Mouse (Mus musculus) right cerebral cortex, postnatal 4 days (tissue): Measurements from ENCODE around the gene Ltc4s.
A peak's percentile ranks its signal among the peaks of the same experiment; 100 is the strongest.

Experiments
- DNase-seq: peaks from one replicate; pipeline ENCODE4 v3.0.0-alpha.2; 2022

Ltc4s gene

DNA sequence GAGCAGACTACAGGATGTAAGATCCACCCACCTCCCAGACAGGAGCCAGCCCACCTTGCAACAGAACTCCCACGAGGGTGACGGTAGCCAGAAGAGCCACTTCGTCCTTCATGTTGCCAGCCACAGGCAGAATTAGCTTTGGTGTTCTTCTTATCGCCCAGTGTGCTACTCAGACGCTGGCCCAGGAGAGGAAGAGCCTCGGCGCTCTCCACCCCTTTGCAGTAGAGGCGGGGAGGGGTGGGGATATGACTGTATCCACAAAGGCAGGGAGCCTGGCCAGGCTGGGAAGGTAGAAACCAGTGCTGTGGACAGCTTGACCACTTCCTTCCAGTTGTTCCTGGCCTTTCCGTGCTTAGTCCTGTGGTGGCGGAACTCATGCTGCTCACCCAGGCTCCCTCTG is at the start of gene Ltc4s:
Ltc4s (minus strand) TSS at position 293 of the 400 bp plus-strand sequence.
- DNase-seq = no peak

DNA sequence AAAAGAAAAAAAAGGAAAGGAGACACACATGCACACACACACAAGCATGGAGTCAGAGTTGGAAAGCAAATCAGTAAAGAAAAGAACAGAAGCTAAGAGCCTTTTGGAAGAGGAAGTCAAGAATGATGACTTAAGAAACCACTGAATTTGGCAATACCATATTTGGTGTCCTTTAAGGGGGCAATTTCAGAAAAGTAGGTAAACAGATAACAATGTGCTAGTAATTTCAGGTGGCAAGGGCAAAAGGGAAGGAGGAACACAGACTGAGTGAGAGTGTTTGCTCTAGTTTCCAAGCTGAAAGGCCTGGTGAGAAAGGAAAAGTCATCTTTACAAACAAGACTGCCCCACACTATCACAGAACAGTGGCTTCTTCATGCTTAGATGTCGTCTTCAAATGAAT is 48.0 kb upstream of the Ltc4s start:
- DNase-seq = no peak

DNA sequence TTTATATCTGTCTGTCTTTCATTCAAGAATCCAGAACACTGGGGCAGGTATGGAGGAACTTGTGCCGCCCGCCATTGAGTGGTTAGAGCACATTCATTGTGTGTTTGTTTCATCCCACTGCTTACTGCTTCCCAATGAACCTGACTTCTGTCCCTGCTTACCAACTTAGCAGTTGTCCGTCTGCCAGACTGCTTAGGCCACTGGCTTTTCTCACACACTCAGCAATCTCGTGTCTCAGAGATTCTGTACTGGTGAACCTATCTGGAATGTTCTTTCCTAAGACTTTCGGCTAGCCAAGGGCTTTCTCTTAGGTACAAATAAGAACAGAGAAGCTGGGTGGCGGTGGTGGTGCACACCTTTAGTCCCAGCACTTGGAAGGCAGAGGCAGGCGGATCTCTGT is 47.3 kb upstream of the Ltc4s start:
- DNase-seq = no peak

DNA sequence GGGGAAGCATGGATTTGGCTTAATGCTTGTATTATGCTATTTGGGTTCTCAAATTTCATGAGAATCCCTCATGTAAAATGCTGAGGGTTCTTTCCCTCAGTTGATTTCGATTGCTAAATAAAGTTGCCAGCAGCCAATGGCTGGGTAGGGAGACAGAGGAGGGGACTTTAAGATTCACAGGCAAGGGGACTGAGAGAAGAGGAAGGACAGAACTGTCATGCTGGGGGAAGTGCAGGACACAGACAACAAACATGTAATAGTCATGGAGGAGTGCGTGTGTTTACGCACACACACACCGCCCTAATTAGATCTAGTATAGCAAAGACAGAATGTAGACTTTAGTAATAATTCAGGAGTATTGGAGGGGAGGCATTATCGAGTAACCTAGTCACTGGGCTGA is 46.8 kb upstream of the Ltc4s start:
- no peak for DNase-seq

DNA sequence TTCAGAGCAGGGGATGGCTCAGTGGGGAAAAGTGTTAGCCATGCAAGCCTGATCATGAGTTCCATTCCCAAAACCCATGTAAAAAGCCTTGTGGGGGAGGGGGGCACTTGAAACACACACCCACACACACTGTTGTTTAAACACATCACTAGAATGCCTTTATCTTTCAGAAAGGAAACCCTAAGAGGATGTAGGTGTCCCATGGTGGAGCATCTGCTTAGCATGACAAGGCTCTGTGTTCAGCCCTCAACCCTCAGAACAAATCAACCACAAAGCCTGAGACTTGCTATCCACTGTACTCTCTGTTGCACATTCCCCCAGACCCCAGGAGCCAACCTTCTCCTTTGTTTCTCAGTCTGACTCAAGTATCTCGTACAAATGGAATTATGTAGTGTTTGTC is 41.6 kb upstream of the Ltc4s start:
- DNase-seq = no peak

DNA sequence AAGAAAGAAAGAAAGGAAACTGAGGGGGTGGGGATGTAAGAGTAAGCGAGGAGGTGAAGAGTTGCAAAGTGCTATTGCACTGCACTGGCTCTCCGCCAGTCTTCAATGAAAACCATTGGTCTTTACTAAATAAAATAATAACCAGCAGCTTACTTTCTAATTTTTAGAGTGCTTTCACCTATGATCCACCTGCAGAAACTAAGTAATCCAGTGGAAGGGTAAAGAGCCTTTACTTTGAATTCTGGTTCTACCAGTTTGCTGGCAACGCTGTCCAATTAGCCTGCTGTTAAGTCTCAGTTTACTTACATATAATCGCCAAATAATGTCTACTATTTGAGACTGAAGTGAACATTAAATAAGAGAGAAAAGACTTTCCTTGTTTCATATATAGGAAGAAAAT is 40.6 kb upstream of the Ltc4s start:
- no peak for DNase-seq

DNA sequence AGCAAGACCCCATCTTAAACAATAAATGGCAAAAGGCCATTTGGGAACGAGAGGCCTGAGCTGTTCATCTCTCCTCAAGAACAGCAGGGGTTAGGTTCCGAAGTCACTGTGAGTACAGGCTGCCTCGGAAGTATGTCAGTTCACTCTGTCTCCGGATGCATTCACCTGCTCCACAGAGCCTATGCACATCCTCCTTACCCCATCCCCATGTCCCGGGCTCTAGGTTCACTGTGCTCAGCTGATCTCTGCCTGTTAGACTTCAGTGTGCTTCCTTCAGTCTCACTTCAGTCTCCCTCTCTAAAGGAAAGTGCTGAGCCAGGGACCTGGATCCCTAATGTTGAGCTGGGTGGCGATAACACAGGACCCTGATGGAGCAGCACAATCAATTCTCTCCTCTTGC is 39.3 kb upstream of the Ltc4s start:
- no peak for DNase-seq

DNA sequence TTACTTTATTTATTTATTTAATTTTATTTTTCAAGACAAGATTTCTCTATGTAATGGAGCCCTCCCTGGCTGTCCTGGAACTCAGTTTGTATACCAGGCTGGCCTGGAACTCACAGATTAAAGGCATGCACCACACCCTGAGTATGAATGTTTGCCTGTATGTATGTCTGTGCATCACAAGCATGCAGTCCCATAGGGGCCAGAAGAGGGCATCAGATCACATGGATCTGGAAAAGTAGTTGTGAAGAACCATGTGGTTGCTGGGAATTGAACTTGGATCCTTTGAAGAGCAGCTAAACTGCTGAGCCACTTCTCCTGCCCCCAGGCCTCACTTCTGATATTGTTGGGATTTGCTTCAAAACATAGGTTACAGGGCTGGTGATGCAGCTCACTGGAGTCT is 38.6 kb upstream of the Ltc4s start:
- DNase-seq = no peak

DNA sequence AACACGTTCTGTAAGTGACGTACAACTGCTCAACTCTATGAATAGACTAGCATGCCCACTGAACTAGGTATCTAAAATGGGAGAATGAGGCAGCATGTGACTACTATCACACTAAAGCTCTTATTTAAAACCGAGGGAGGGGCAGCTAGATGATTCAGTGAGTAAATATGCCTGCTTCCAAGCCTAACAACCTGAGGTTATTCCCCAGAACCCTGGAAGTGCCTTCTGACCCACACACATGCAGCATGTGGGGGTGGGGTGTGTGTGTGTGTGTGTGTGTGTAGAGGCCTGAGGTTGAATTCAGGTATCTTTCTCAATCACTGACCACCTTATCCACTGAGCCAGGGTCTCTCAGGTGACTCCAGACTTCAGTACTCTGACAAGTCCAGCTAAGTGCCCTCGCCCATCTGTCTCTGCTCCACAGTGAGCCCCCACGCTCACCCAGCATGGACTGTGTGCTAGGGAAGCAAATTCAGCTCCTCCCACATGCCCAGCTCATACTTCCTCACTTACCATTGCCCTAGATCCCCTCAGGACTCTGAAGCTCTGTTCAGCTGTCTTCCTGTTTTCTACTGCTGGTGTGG is 37.2 kb upstream of the Ltc4s start:
- DNase-seq = no peak

DNA sequence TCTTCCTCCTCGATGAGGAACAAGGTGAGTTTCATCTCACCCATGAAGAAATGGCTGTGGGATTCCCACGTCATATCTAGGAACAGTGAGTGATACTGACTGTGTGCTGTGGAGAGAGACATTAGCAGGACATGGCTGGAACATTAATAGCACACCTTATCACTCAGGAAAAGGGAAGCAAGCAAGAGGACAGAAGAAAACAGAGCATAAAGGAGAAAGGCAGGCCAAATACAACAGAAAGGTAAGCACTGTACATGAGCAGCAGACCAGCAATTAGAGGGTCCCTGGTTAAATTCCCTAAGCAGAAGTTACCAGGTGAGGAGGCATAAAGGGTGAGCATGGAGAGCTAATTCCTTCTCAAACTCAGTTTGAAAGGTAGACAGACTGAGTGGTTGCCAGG is 36.7 kb upstream of the Ltc4s start:
- no peak for DNase-seq

DNA sequence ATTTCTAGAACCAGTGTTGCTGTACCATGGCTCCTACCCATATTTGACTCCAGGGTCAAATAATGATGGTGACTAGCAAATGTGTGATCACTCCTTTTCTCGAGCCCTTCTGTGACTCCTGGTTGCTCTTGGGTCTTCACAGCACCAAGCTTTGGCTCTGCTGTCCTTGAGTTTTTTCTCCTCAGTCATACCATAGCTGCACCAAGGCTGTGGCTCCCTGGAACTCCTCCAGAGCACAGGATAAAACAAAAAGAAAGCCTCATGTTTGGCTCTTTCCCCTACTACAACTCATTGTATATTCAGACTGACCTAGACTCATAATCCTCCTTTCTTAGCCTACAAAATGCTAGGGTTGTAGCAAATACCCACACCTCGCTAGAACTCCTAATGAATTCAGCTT is 34.4 kb upstream of the Ltc4s start:
- DNase-seq = no peak

DNA sequence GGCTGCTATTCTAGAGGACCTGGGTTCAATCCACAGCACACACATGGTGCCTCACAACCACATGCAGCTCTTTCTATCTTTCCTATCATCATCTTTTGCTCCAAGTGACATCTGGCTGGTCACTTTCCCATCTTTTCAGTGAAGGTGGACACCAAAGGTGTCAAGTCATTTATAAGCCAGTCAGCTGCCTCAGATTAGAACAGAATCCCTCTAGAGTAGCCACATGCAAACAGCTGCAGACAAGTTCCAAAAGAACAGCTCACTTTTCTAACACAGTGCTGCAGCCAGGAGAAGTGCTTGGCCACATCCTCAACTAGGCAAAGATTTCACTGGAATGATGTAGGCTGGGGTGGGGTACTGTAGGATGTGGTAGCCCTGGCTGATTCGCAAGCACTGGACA is 31.5 kb upstream of the Ltc4s start:
- no peak for DNase-seq

DNA sequence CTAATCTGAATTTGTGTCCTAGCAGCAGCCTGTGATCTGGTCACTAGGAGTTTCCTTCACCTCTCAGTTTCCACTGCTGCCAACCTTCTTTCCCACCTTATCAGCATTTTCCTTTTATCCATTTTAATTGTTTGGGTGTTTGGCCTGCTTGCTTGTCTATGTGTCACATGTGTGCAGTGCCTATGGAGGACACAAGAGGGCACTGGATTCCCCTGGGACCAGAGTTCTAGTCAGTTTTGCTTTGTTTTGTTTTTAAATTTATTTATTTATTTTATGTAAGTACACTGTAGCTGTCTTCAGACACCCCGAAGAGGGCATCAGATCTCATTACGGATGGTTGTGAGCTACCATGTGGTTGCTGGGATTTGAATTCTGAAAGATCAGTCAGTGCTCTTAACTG is 30.7 kb upstream of the Ltc4s start:
- DNase-seq = no peak

DNA sequence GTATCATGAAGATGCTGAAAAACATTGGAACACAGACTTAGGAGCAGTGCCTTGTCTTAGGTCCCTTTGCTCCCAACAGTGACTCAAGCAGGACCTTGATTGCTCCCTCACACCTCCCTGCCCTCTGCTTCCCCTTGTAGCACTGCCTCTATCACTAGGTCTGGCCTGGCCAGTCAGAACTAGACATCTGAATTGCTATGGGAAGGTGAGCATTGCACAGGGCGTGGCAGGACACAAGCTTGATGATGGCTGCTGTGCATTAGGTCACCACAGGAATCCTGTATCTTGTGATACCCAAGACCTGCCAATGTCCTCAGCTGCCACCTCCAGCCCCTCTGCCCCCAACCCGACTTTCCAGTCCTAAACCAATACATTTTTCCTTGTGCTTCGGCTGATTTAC is 28.6 kb upstream of the Ltc4s start:
- no peak for DNase-seq

DNA sequence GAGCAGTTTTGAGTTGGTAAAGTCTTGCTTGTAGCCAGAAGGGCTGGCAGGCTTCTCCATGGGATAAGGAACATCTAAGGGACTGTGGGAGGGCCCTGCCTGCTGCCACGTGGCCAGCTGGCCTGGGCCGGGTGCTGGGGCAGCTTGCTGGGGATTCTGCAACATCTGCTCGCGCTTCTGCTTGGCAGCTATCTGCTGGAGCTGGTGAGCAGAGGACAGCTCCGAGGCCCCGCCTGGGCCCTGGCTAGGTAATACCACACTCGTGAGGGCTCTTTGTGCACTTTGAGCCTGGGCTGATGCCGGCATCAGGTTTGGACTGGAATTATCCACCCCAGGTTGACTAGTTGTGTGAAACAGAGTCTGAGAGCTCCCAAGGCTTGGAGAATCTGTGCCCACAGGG is 27.5 kb upstream of the Ltc4s start:
- DNase-seq = no peak

DNA sequence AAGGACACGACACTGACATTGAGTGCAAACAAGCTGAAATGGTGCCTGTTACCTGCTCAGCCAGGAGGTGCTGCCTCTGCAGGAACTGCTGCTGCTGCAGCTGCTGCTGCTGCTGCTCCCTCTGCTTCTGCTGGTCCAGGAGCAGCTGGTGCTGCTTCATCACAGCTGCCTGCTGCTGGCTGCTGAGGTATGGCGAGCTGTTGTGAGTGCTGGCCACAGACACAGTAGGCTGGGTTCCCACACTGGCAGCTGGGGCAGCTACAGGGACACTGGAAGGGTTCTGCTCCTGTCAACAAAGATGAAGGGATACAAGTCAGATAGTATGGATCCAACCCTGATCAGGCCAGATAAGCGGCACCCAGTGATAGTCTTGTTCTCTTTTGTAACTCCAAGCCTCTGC is 24.8 kb upstream of the Ltc4s start:
- DNase-seq = no peak

DNA sequence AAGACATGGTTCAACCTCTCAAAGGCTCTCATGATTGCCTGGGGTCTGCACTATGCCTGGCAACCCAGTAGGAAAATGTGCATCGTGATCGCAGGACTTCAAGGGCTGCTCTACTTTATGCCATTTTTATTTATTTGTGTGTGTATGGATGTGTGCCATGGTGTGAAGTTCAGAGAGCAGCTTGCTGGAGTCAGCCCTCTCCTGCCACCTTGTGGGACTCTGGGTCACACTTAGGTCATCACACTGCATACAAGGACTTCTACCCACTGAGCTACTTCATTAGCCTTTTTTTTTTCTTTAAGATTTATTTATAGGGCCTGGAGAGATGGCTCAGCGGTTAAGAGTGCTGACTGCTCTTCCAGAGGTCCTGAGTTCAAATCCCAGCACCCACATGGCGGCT is 23.6 kb upstream of the Ltc4s start:
- no peak for DNase-seq

DNA sequence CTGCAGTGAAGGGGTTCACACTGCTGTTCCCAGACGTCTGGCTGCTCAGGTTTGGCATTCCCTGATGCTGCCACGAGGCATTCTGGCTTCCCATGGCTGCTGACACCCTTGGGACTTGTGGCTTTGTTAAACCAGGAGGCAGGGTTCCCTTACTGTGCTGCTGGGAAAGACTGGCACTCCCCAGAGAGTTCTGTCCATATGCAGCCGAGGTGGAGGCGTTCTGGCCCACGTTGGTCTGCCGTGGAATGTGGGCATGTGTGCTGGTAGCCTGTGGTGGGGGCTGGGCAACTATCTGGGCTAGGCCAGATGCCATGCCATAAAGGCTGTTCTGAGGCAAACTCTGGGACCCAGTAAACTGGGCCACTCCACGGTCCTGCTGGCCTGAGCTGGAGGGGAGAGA is 19.9 kb upstream of the Ltc4s start:
- no peak for DNase-seq

DNA sequence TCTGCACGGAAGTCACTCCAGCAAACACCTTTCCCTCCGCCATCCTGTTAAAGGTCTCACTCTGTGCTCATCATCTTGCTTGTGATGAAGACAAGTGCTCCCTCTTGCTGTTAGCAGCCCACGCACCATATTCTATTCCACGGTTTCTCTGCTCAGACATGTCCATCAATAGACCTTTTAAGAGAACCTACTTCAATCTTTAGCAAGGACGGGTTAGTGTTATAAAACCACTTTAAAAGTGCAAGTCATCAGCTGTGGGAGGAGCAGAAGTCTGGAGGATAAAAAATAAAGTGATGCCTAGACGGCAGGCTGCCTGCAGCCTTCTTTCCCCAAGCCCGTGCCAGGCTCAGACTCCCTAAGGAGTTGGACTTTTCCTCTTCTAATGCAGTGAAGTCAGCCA is 18.2 kb upstream of the Ltc4s start:
- no peak for DNase-seq

DNA sequence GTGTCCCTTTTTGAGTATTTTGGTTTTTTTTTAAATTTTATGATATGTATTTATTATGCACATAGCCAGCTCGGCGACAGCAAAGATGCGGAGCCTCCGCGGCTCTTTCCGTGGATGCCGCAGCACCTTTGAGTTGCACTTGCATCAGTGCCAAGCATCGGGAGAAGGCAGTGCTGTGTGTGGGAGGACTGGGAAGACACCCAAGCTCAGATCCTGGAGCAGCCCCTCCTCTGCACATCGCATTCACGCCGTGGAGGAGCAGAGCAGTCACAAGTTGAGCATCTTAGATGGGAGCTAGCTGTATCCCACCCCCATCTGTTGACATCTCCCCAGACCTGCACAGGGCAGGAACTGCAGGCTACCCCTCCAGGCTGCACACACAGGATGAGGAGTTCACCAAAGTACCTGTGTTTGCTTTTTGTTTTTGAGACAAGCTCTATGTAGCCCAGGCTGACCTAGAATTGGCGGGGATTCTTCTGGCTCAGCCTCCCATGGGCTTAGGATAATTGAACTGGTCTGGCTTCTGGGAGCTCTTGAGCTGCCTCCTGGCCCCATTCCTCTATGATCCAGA is 15.7 kb upstream of the Ltc4s start:
- DNase-seq = peak; percentile 50

DNA sequence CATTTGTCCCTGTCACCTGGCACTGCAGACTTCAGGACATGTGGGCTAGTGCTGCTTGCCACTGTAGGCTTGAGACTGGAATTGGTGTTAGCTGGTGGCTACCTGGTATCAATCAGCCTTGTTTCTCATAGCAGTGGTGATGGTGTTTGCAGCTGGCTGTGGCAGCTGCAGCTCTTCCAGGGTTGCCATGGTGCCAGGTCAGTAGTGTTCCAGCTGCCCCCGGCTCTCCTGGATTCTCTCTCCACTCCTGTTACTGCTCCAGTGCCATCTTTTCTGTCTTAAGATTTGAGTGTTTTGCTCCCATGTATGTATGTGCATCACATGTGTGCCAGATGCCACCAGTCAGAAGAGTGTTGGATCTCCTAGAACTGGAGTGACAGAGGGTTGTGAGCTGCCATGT is 15.0 kb upstream of the Ltc4s start:
- no peak for DNase-seq

DNA sequence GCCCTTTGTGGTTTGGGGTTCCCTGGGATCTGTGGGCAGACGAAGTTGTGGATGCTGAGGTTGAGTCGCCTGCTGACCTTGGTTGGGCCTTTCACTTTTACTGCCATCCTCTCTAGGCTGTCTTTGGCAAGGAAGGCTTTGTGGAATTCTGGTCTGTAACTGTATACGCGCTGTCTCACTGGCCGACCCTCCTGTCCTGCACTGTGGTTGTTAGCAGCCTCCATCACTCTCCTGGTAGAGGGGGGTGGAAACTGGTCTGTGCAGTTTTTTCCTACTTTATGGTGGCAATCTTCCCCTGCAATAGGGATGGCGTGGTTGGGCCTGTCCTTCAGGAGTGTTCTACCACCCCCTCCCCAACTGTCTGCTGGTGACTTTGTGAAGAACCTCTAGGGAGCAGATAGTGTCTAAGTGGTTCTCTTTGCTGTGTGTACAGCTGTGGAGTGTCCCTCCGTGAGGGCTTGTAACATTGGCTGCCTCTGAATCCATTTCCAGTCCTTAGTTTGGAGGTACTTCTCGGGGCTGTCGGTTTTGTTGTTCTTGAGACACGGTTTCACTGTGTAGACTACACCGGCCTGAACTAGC is 14.4 kb upstream of the Ltc4s start:
- no peak for DNase-seq

DNA sequence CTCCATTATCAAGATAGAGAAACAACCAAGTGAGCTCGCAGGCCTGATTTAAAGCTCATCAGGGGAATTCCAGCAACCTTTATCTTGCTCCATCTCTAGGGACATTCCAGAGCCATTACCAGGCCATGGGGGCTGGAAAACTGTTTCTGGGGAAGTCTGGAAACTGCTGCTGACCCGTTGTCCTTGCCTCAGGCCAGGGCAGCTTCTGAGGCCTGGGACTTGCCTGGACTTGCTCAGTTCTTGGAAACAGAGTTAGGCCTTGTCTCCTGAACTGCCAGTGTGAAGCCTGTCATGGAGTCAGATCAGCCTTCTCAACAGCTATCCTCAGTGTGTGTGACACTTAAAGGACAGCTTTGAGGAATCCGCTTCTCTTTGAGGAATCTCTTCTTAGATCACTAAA is 13.8 kb upstream of the Ltc4s start:
- no peak for DNase-seq

DNA sequence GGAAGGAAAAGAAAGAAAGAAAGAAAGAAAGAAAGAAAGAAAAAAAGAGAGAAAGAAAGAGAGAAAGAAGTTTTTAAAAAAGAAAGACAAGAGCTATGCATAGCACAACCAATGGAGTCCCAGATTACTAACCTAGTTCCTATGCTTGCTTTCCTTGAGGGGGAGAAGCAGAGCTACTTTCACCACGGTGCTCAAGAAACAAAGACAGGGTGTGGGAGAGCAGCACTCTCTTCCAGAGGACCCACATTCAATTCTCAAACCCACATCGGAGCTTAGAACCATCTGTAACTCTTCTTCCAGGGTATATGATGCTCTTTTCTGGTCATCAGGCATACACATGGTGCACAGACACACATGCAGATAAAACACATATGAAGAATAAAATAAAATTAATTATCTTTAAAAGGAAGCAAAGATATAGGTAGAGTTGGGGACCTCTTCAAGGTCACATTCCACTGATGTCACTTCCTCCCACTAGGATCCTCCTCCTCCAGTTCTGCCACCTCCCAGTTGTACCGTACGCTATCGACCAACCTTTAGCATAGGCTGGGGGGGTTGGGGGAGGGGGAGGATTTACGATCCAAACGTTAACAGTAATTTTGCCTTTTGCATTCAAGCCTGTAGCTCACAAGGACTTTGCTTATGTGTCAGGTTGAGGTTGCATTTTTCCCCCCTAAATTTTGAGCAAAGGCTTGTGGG is 10.2 kb upstream of the Ltc4s start:
- no peak for DNase-seq

DNA sequence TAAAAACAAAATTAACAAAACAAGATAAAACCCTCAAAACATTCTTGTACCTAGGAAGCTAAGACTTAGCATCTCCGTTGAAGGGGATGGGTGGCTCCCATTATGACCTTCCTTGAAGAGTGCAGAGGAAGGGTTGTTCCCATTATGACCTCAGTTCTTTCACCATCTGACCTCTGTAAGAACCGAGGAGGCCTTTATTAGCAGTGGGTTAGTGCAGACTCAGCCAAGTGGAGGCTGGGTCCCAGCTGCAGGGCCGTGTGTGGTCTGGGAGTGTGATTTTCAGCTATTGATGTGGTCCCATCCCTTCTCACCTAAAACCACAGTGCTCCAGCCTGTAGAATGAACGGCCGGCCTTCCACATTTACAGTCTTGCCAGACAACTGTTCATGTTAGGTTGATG is 6.9 kb upstream of the Ltc4s start:
- DNase-seq = no peak
